Mouse (Mus musculus) kidney, embryonic 15.5 days (tissue): Measurements from ENCODE around the gene Wdr95. TPM values are rescaled to one million over a fixed set of nuclear protein-coding genes. Genes with fewer than 3 reads are reported as not detected.

Experiments used
- ATAC-seq: fragments of 200-750 bp; cut with Nextera tagmentation; replicated peaks from 2 replicates; pipeline ENCODE4 v1.8.0; 2017; ENCODE audit warnings: moderate TSS enrichment; ENCODE audit not compliant: low FRiP score
- H3K27ac ChIP-seq: fragments of 300-500 bp; sonication (generic); 2 replicates; pipeline ENCODE4 v1.5.1; 2015; ENCODE audit warnings: mild to moderate bottlenecking, inconsistent platforms
- H3K27me3 ChIP-seq: fragments of 300-500 bp; sonication (generic); 2 replicates; pipeline ENCODE4 v1.6.1; 2015; ENCODE audit warnings: inconsistent platforms
- H3K36me3 ChIP-seq: fragments of 300-500 bp; sonication (generic); 2 replicates; pipeline ENCODE4 v1.6.1; 2015; ENCODE audit warnings: inconsistent platforms
- H3K4me1 ChIP-seq: fragments of 300-500 bp; sonication (generic); 2 replicates; pipeline ENCODE4 v1.6.1; 2015; ENCODE audit warnings: inconsistent platforms
- H3K4me2 ChIP-seq: fragments of 300-500 bp; sonication (generic); 2 replicates; pipeline ENCODE4 v1.6.1; 2015; ENCODE audit warnings: moderate library complexity, mild to moderate bottlenecking, inconsistent platforms
- H3K4me3 ChIP-seq: fragments of 300-500 bp; sonication (generic); replicated peaks from 2 replicates; pipeline ENCODE4 v1.5.1; 2015; ENCODE audit warnings: mild to moderate bottlenecking, inconsistent platforms
- H3K9ac ChIP-seq: fragments of 300-500 bp; sonication (generic); 2 replicates; pipeline ENCODE4 v1.6.1; 2015; ENCODE audit warnings: mild to moderate bottlenecking, inconsistent platforms
- H3K9me3 ChIP-seq: fragments of 300-500 bp; sonication (generic); replicated peaks from 2 replicates; pipeline ENCODE4 v1.6.1; 2016; ENCODE audit warnings: inconsistent platforms
- WGBS: fragments of 180-500 bp; shearing (Covaris S2); methylation state at CpG from one replicate; pipeline ENCODE4 v1.1.7; 2015; ENCODE audit warnings: mixed read lengths; 5-methylcytosine and 5-hydroxymethylcytosine counted together
- polyA plus RNA-seq: library from polyadenylated mRNA; unstranded; fragments of >200 nt; fragmentation: Nextera tagmentation; extraction: Ambion mirVana; gene quantifications from 2 replicates; pipeline ENCODE4 v1.2.1, GENCODE M21; 2015

Gene Wdr95
- polyA plus RNA-seq, 1 experiment from 2014 or later: not detected

- no peak for ATAC-seq
- Histone ChIP-seq H3K9ac (no peak overlapping the region), H3K27me3 (no peaks in the 10 kb centered on the region), H3K4me3 (no peak overlapping the region), H3K4me2 (no peak overlapping the region), H3K9me3 (no peaks in the 10 kb centered on the region), H3K36me3 (no peaks in the 10 kb centered on the region), H3K4me1 (no peaks in the 10 kb centered on the region), H3K27ac (no peak overlapping the region)
- 97% methylated on average over 11 of the region's 11 CpGs for WGBS
These were observed 24.9 kb downstream of the Wdr95 start for GRCm38 (mm10) chr5:149553373-149553772.

GRCm38 (mm10) chr5:149554397-149554796 lies 25.9 kb downstream of the Wdr95 start:
- Histone ChIP-seq H3K9me3 (no peaks in the 10 kb centered on the region), H3K4me1 (no peaks in the 10 kb centered on the region), H3K36me3 (no peaks in the 10 kb centered on the region), H3K27ac (no peak overlapping the region), H3K27me3 (no peaks in the 10 kb centered on the region), H3K4me3 (no peak overlapping the region), H3K4me2 (no peak overlapping the region), H3K9ac (no peak overlapping the region)
- 86% methylated on average over 8 of the region's 8 CpGs for WGBS
- ATAC-seq: no peak

GRCm38 (mm10) chr5:149560903-149561588 lies 32.6 kb downstream of the Wdr95 start:
- ATAC-seq: no peak
- Histone ChIP-seq H3K36me3 (no peaks in the 10 kb centered on the region), H3K4me3 (no peak overlapping the region), H3K27ac (no peak overlapping the region), H3K9ac (no peak overlapping the region), H3K9me3 (no peaks in the 10 kb centered on the region), H3K4me1 (peaks cover 3% of the 10 kb centered on the region; the same call in 1 of the 2 replicates), H3K27me3 (0 out of 2 replicates have a peak, but pooled peaks cover 3% of the 10 kb centered on the region), H3K4me2 (no peak overlapping the region)
- 64% methylated on average over 11 of the region's 11 CpGs for WGBS

- H3K9ac ChIP-seq: no peak overlapping the region
- no peak overlapping the region for H3K4me3 ChIP-seq
- H3K9me3 ChIP-seq: no peaks in the 10 kb centered on the region
- H3K36me3 ChIP-seq: no peaks in the 10 kb centered on the region
- H3K4me2 ChIP-seq: no peak overlapping the region
- H3K4me1 ChIP-seq: peaks cover 12% of the 10 kb centered on the region
- no peak overlapping the region for H3K27ac ChIP-seq
- no peak for ATAC-seq
- no peaks in the 10 kb centered on the region for H3K27me3 ChIP-seq
- 37% methylated on average over 11 of the region's 11 CpGs for WGBS
These were observed 37.5 kb downstream of the Wdr95 start for GRCm38 (mm10) chr5:149566026-149566425.

- 79% methylated on average over 5 of the region's 5 CpGs for WGBS
- no peak for ATAC-seq
These were observed 38.5 kb downstream of the Wdr95 start for GRCm38 (mm10) chr5:149566957-149567356.

GRCm38 (mm10) chr5:149568993-149569392 lies 40.5 kb downstream of the Wdr95 start:
- H3K9me3 ChIP-seq: no peaks in the 10 kb centered on the region
- no peaks in the 10 kb centered on the region for H3K27me3 ChIP-seq
- no peaks in the 10 kb centered on the region for H3K36me3 ChIP-seq
- WGBS: 62% methylated on average over 13 of the region's 13 CpGs
- no peak overlapping the region for H3K27ac ChIP-seq
- ATAC-seq: no peak
- H3K9ac ChIP-seq: no peak overlapping the region
- no peak overlapping the region for H3K4me2 ChIP-seq
- H3K4me1 ChIP-seq: peaks cover 12% of the 10 kb centered on the region
- H3K4me3 ChIP-seq: no peak overlapping the region

More at GRCm38 (mm10) chr5:149566957-149567356, 38.5 kb downstream of the Wdr95 start:
- Histone ChIP-seq H3K4me2 (no peak overlapping the region), H3K36me3 (no peaks in the 10 kb centered on the region), H3K27me3 (no peaks in the 10 kb centered on the region), H3K27ac (no peak overlapping the region), H3K9ac (no peak overlapping the region), H3K9me3 (no peaks in the 10 kb centered on the region), H3K4me1 (peaks cover 12% of the 10 kb centered on the region), H3K4me3 (no peak overlapping the region)

GRCm38 (mm10) chr5:149576977-149577376 lies 48.5 kb downstream of the Wdr95 start:
- Histone ChIP-seq H3K27me3 (no peaks in the 10 kb centered on the region), H3K4me2 (no peak overlapping the region), H3K36me3 (no peaks in the 10 kb centered on the region), H3K9ac (no peak overlapping the region), H3K27ac (no peak overlapping the region), H3K4me1 (peaks cover 9% of the 10 kb centered on the region), H3K9me3 (no peaks in the 10 kb centered on the region), H3K4me3 (no peak overlapping the region)
- WGBS: 50% methylated on average over 10 of the region's 10 CpGs
- ATAC-seq: no peak

- Histone ChIP-seq H3K4me1 (peaks cover 9% of the 10 kb centered on the region), H3K36me3 (no peaks in the 10 kb centered on the region), H3K27me3 (no peaks in the 10 kb centered on the region), H3K4me2 (no peak overlapping the region), H3K4me3 (no peak overlapping the region), H3K9ac (no peak overlapping the region), H3K27ac (no peak overlapping the region), H3K9me3 (no peaks in the 10 kb centered on the region)
- no peak for ATAC-seq
- WGBS: 35% methylated on average over 10 of the region's 10 CpGs
These were observed 49.0 kb downstream of the Wdr95 start for GRCm38 (mm10) chr5:149577449-149577848.

- Histone ChIP-seq H3K9me3 (no peaks in the 10 kb centered on the region), H3K36me3 (no peaks in the 10 kb centered on the region), H3K27ac (no peak overlapping the region), H3K4me2 (no peak overlapping the region), H3K9ac (no peak overlapping the region), H3K27me3 (no peaks in the 10 kb centered on the region), H3K4me1 (0 out of 2 replicates have a peak, but pooled peaks cover 9% of the 10 kb centered on the region), H3K4me3 (no peak overlapping the region)
- 55% methylated on average over 5 of the region's 5 CpGs for WGBS
- ATAC-seq: peak; percentile 53; the same call in 1 of the 2 replicates
These were observed 54.3 kb downstream of the Wdr95 start for GRCm38 (mm10) chr5:149582642-149583262.

GRCm38 (mm10) chr5:149583507-149583906 lies 55.0 kb downstream of the Wdr95 start:
- no peak for ATAC-seq
- WGBS: 29% methylated on average over 8 of the region's 8 CpGs

GRCm38 (mm10) chr5:149584154-149584655 lies 55.7 kb downstream of the Wdr95 start:
- 48% methylated on average over 8 of the region's 8 CpGs for WGBS
- H3K27ac ChIP-seq: no peak overlapping the region
- H3K27me3 ChIP-seq: no peaks in the 10 kb centered on the region
- H3K36me3 ChIP-seq: no peaks in the 10 kb centered on the region
- H3K4me1 ChIP-seq: peaks cover 19% of the 10 kb centered on the region
- no peak for ATAC-seq
- no peak overlapping the region for H3K4me2 ChIP-seq
- H3K9ac ChIP-seq: no peak overlapping the region
- no peaks in the 10 kb centered on the region for H3K9me3 ChIP-seq
- H3K4me3 ChIP-seq: no peak overlapping the region

More at GRCm38 (mm10) chr5:149583507-149583906, 55.0 kb downstream of the Wdr95 start:
- Histone ChIP-seq H3K4me3 (no peak overlapping the region), H3K4me1 (peaks cover 12% of the 10 kb centered on the region), H3K27me3 (no peaks in the 10 kb centered on the region), H3K27ac (no peak overlapping the region), H3K9ac (no peak overlapping the region), H3K36me3 (no peaks in the 10 kb centered on the region), H3K9me3 (no peaks in the 10 kb centered on the region), H3K4me2 (no peak overlapping the region)

GRCm38 (mm10) chr5:149585231-149585630 lies 56.8 kb downstream of the Wdr95 start:
- Histone ChIP-seq H3K4me2 (no peak overlapping the region), H3K9me3 (no peaks in the 10 kb centered on the region), H3K9ac (no peak overlapping the region), H3K27me3 (no peaks in the 10 kb centered on the region), H3K27ac (no peak overlapping the region), H3K4me1 (peaks cover 20% of the 10 kb centered on the region), H3K36me3 (no peaks in the 10 kb centered on the region), H3K4me3 (no peak overlapping the region)
- no peak for ATAC-seq
- WGBS: 76% methylated on average over 1 of the region's 1 CpGs
